Mouse (Mus musculus) olfactory bulb, adult 2 months (tissue): ENCODE measurements around the gene Senp2. TPM values are rescaled to one million over a fixed set of nuclear protein-coding genes. Genes with fewer than 3 reads are reported as not detected.

Source experiments
- H3K27ac ChIP-seq: fragments of 200-500 bp; 2 replicates; pipeline ENCODE4 v1.5.1; 2012; ENCODE audit warnings: low read depth, low read length; ENCODE audit not compliant: insufficient read depth
- H3K4me1 ChIP-seq: fragments of 200-500 bp; 2 replicates; pipeline ENCODE4 v1.6.1; 2012; ENCODE audit warnings: low read length; ENCODE audit not compliant: control insufficient read depth, insufficient read depth
- H3K4me3 ChIP-seq: fragments of 200-500 bp; 2 replicates; pipeline ENCODE4 v1.5.1; 2012; ENCODE audit warnings: mild to moderate bottlenecking, low read depth, low read length, moderate library complexity; ENCODE audit not compliant: insufficient read depth
- CTCF ChIP-seq: fragments of 200-500 bp; IDR thresholded peaks from 2 replicates; pipeline ENCODE4 v1.5.1; 2012; ENCODE audit warnings: low read depth, mild to moderate bottlenecking, low read length, moderate library complexity; ENCODE audit not compliant: insufficient read depth
- POLR2A ChIP-seq: fragments of 200-500 bp; IDR thresholded peaks from 2 replicates; pipeline ENCODE4 v1.6.1; 2012; ENCODE audit warnings: mild to moderate bottlenecking, low read depth, low read length, moderate library complexity; ENCODE audit not compliant: insufficient read depth
- WGBS: fragments of 180-500 bp; shearing (Covaris S2); methylation state at CpG from one replicate; pipeline ENCODE4 v1.1.7; 2018; 5-methylcytosine and 5-hydroxymethylcytosine counted together
- polyA plus RNA-seq: library from polyadenylated mRNA; stranded (reverse); fragments of >200 nt; gene quantifications from 2 replicates; pipeline ENCODE4 v1.2.4, GENCODE M21; 2012; ENCODE audit warnings: low replicate concordance; ENCODE audit not compliant: missing spikeins, insufficient read depth, insufficient read length

Senp2 gene
- polyA plus RNA-seq, 1 experiment, result 137 TPM

GRCm38 (mm10) chr16:22071361-22071760 is 62.1 kb downstream of the Senp2 start:
- H3K4me3 ChIP-seq, result no peak overlapping the region
- no peak for TF ChIP-seq CTCF
- no peak for TF ChIP-seq POLR2A
- 77% methylated on average over 7 of the region's 7 CpGs for WGBS
- H3K4me1 ChIP-seq, result peaks cover 20% of the 10 kb centered on the region
- no peak overlapping the region for H3K27ac ChIP-seq

- TF ChIP-seq CTCF, result no peak
- no peak for TF ChIP-seq POLR2A
- peaks cover 11% of the 10 kb centered on the region; the same call in 1 of the 2 replicates for H3K4me1 ChIP-seq
- H3K4me3 ChIP-seq, result no peak overlapping the region
- WGBS, result 70% methylated on average over 6 of the region's 6 CpGs
- no peak overlapping the region for H3K27ac ChIP-seq
Measured at GRCm38 (mm10) chr16:22075067-22075466, 65.8 kb downstream of the Senp2 start.

- Histone ChIP-seq H3K4me1 (peaks cover 11% of the 10 kb centered on the region; the same call in 1 of the 2 replicates), H3K4me3 (no peak overlapping the region), H3K27ac (no peak overlapping the region)
- 20% methylated on average over 5 of the region's 5 CpGs for WGBS
- TF ChIP-seq POLR2A (no peak), CTCF (no peak)
Measured at GRCm38 (mm10) chr16:22075829-22076619, 66.7 kb downstream of the Senp2 start.

GRCm38 (mm10) chr16:22076620-22076941 is 67.3 kb downstream of the Senp2 start:
- no peak overlapping the region for H3K4me3 ChIP-seq
- WGBS, result 29% methylated on average over 4 of the region's 4 CpGs
- peaks cover 11% of the 10 kb centered on the region; the same call in 1 of the 2 replicates for H3K4me1 ChIP-seq
- TF ChIP-seq POLR2A, result no peak
- no peak for TF ChIP-seq CTCF
- no peak overlapping the region for H3K27ac ChIP-seq

- TF ChIP-seq POLR2A (no peak), CTCF (no peak)
- 71% methylated on average over 12 of the region's 12 CpGs for WGBS
- no peak overlapping the region for H3K4me3 ChIP-seq
- peaks cover 11% of the 10 kb centered on the region; the same call in 1 of the 2 replicates for H3K4me1 ChIP-seq
- no peak overlapping the region for H3K27ac ChIP-seq
Measured at GRCm38 (mm10) chr16:22080125-22080710, 70.9 kb downstream of the Senp2 start.

- Histone ChIP-seq H3K4me3 (no peak overlapping the region), H3K27ac (no peak overlapping the region), H3K4me1 (no peaks in the 10 kb centered on the region)
- TF ChIP-seq POLR2A (no peak), CTCF (no peak)
- 49% methylated on average over 4 of the region's 4 CpGs for WGBS
Measured at GRCm38 (mm10) chr16:22085411-22085810, 76.1 kb downstream of the Senp2 start.

- Histone ChIP-seq H3K27ac (no peak overlapping the region), H3K4me3 (no peak overlapping the region), H3K4me1 (no peaks in the 10 kb centered on the region)
- no peak for TF ChIP-seq CTCF
- 89% methylated on average over 3 of the region's 3 CpGs for WGBS
Measured at GRCm38 (mm10) chr16:22091255-22091783, 82.0 kb downstream of the Senp2 start.

- 95% methylated on average over 1 of the region's 1 CpGs for WGBS
Measured at GRCm38 (mm10) chr16:22095751-22096150, 86.5 kb downstream of the Senp2 start.

GRCm38 (mm10) chr16:22097659-22098058 is 88.4 kb downstream of the Senp2 start:
- H3K27ac ChIP-seq, result no peak overlapping the region
- 45% methylated on average over 7 of the region's 7 CpGs for WGBS
- no peak for TF ChIP-seq POLR2A
- TF ChIP-seq CTCF, result no peak
- no peak overlapping the region for H3K4me3 ChIP-seq
- H3K4me1 ChIP-seq, result no peaks in the 10 kb centered on the region

More at GRCm38 (mm10) chr16:22095751-22096150, 86.5 kb downstream of the Senp2 start:
- Histone ChIP-seq H3K4me1 (no peaks in the 10 kb centered on the region), H3K4me3 (no peak overlapping the region), H3K27ac (no peak overlapping the region)
- TF ChIP-seq CTCF, result no peak

Other genes starting within 250 kb of the Senp2 start
- gene Ehhadh, start 221.7 kb upstream of the Senp2 start, polyA plus RNA-seq, result not detected in 2 replicates
- gene Map3k13, start 215.1 kb upstream of the Senp2 start, polyA plus RNA-seq, result not detected in 2 replicates
- gene Tmem41a, start 61.9 kb upstream of the Senp2 start, polyA plus RNA-seq, result not detected in 2 replicates
- not detected in 2 replicates for gene Liph, start 13.8 kb upstream of the Senp2 start, polyA plus RNA-seq
- not detected in 2 replicates for gene Igf2bp2, start 153.8 kb downstream of the Senp2 start, polyA plus RNA-seq